8 mouse cellular contexts compared by ENCODE assay signal in the genomic region with DNA sequence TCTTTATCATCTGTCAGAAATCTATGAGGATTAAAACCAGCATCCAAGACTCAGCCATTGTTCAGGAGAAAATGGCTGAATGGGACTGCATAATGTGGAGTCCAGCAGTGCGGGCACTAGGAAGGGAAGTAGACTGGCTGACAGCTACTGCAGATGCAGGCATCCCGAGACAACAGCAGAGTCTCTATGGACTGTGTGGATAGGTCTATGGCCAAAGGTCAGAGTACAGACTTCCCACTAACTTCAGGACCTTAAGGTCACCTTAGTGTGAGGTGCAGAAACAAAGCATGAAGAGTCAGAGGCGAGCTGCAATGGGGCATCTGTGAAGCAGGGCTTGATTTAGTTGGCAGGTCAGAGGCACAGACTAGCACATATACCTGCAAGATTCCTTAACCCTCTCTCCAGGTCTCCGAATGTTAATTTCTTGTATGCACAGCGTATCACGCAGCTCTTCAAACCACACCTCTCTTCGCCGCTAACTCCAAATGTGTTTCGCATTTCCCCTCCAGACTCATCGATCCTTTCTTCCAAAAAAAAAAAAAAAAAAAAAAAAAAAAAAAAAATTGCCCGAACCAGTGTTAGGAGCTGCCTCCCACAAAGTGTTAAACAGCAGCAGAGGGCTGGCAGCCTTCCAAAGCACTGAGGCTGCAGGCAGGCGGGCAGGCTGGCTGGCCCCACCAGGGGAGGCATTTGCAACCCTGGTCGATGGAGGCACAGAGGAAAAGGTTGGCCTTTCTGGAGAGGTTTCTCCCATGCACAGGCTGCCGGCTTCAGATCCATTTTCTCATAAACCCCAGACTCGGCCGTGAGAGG.
DNase-seq lines count a peak whose midpoint lies in the region; ATAC-seq and TF ChIP-seq lines count a peak whose summit lies in the region.

No protein-coding gene starts in this region.

- 0 out of 2 replicates have a peak overlapping the region, but pooled peaks have one; percentile 5 for H3K9ac ChIP-seq in forebrain, embryonic 15.5 days (replicated peaks)
- peak overlapping the region; percentile 4; the same call in 1 of the 2 replicates for H3K9ac ChIP-seq in limb, embryonic 14.5 days (ENCODE audit: low read depth, low read length, severe bottlenecking)
- H3K9ac ChIP-seq in neural tube, embryonic 12.5 days: no peak overlapping the region

- 14% methylated on average over 16 of the region's 16 CpGs for WGBS in forebrain, embryonic 15.5 days
- WGBS in limb, embryonic 14.5 days: 12% methylated on average over 16 of the region's 16 CpGs
- 26% methylated on average over 16 of the region's 16 CpGs for WGBS in neural tube, embryonic 12.5 days

- TF ChIP-seq POLR2A in limb, embryonic 14.5 days (IDR thresholded peaks at IDR 0.05; ENCODE audit: borderline replicate concordance, extremely low read depth, insufficient read depth, insufficient read length): no peak

- peaks cover 23% of the 10 kb centered on the region for H3K4me1 ChIP-seq in forebrain, embryonic 15.5 days
- peaks cover 22% of the 10 kb centered on the region for H3K4me1 ChIP-seq in limb, embryonic 14.5 days (ENCODE audit: control insufficient read depth, insufficient read depth, low read length)
- peaks cover 25% of the 10 kb centered on the region for H3K4me1 ChIP-seq in neural tube, embryonic 12.5 days

- H3K4me3 ChIP-seq in forebrain, embryonic 15.5 days: no peak overlapping the region
- H3K4me3 ChIP-seq in limb, embryonic 14.5 days (replicated peaks; ENCODE audit: low read length): no peak overlapping the region
- no peak overlapping the region for H3K4me3 ChIP-seq in neural tube, embryonic 12.5 days

- no peaks in the 10 kb centered on the region for H3K36me3 ChIP-seq in forebrain, embryonic 15.5 days
- no peaks in the 10 kb centered on the region for H3K36me3 ChIP-seq in limb, embryonic 14.5 days (ENCODE audit: control insufficient read depth, insufficient read depth, low read length)
- no peaks in the 10 kb centered on the region for H3K36me3 ChIP-seq in neural tube, embryonic 12.5 days

- ATAC-seq in forebrain, embryonic 15.5 days (replicated peaks): peak; percentile 77
- ATAC-seq in limb, embryonic 14.5 days (ENCODE audit: low FRiP score, low read depth): peak; percentile 78
- ATAC-seq in neural tube, embryonic 12.5 days (ENCODE audit: low FRiP score, low read depth): peak; percentile 70

- peak overlapping the region; percentile 12 for H3K4me2 ChIP-seq in forebrain, embryonic 15.5 days (replicated peaks)
- H3K4me2 ChIP-seq in limb, embryonic 14.5 days (replicated peaks; ENCODE audit: low read depth, low read length, severe bottlenecking): peak overlapping the region; percentile 35
- H3K4me2 ChIP-seq in neural tube, embryonic 12.5 days (replicated peaks): peak overlapping the region; percentile 25

- H3K27ac ChIP-seq in forebrain, embryonic 15.5 days (replicated peaks): peak overlapping the region; percentile 67
- H3K27ac ChIP-seq in limb, embryonic 14.5 days (replicated peaks; ENCODE audit: low read depth, low read length): peak overlapping the region; percentile 56; the same call in 1 of the 2 replicates
- peak overlapping the region; percentile 68 for H3K27ac ChIP-seq in neural tube, embryonic 12.5 days

- DNase-seq in 3T3-L1 (ENCODE audit: low read depth, low spot score): peak; percentile 6
- peak; percentile 24 for DNase-seq in Muller cell, postnatal 12 days (ENCODE audit: inconsistent ontology term)
- peak; percentile 68 for DNase-seq in kidney, adult 9 months
- peak; percentile 86 for DNase-seq in limb, embryonic 14.5 days (ENCODE audit: low spot score)
- no peak for DNase-seq in c-Kit-positive CD71-positive TER-119-positive erythroid progenitor cells, embryonic 14.5 days (ENCODE audit: low spot score)
- DNase-seq in gastrocnemius, adult 18-20 months (ENCODE audit: low spot score): no peak

- no peaks in the 10 kb centered on the region for H3K9me3 ChIP-seq in forebrain, embryonic 15.5 days
- no peaks in the 10 kb centered on the region for H3K9me3 ChIP-seq in limb, embryonic 14.5 days (ENCODE audit: control insufficient read depth, low read length)
- H3K9me3 ChIP-seq in neural tube, embryonic 12.5 days: no peaks in the 10 kb centered on the region

- no peaks in the 10 kb centered on the region for H3K27me3 ChIP-seq in forebrain, embryonic 15.5 days
- H3K27me3 ChIP-seq in limb, embryonic 14.5 days (ENCODE audit: control insufficient read depth, insufficient read depth, low read length): no peaks in the 10 kb centered on the region
- no peaks in the 10 kb centered on the region for H3K27me3 ChIP-seq in neural tube, embryonic 12.5 days (replicated peaks)

Comparison
In these comparisons a context has a peak if more than half of its experiments do, and no peak if none do; other contexts are left out.
1. DNase-seq: peak in 3T3-L1 (single experiment), Muller cell, postnatal 12 days (single experiment), kidney, adult 9 months (single experiment) and limb, embryonic 14.5 days (single experiment); none in c-Kit-positive CD71-positive TER-119-positive erythroid progenitor cells, embryonic 14.5 days (single experiment) and gastrocnemius, adult 18-20 months (single experiment).
2. Peak in every context shown above with its lines, with median percentiles within 50 percentile points of each other: ATAC-seq, H3K27ac ChIP-seq and H3K4me2 ChIP-seq.